Mouse (Mus musculus): ENCODE measurements at regions not wholly inside any gene's neighbourhood (a gene's known extent, or its start where the extent isn't known, plus 50 kb on each side); places are given as distances from the start of the nearest gene placed in this dataset.

- H3K4me3 ChIP-seq: no peak overlapping the region
- no peak overlapping the region for H3K27ac ChIP-seq
- intact Hi-C loops (cut with DNase I): no loop called here
- no peak for TF ChIP-seq CTCF (IDR thresholded peaks at IDR 0.05)
- DNase-seq (ENCODE audit: extremely low spot score in 1 of 2, low spot score in 2 of 2): no peak
Measured at GRCm38 (mm10) chr4:81897451-81897850, 454.8 kb upstream of the Mpdz start.

- intact Hi-C loops (cut with DNase I): no loop called here
- no peak overlapping the region for H3K27ac ChIP-seq
- DNase-seq (ENCODE audit: extremely low spot score in 1 of 2, low spot score in 2 of 2): no peak
- no peak overlapping the region for H3K4me3 ChIP-seq
- TF ChIP-seq CTCF (IDR thresholded peaks at IDR 0.05): no peak
Measured at GRCm38 (mm10) chr4:81868941-81869340, 426.3 kb upstream of the Mpdz start.

- Histone ChIP-seq H3K4me3 (no peak overlapping the region), H3K27ac (no peak overlapping the region)
- TF ChIP-seq CTCF (IDR thresholded peaks at IDR 0.05): no peak
- intact Hi-C loops (cut with DNase I): no loop called here
- DNase-seq (ENCODE audit: extremely low spot score in 1 of 2, low spot score in 2 of 2): no peak
Measured at GRCm38 (mm10) chr4:81841642-81842494, 399.3 kb upstream of the Mpdz start.

- TF ChIP-seq CTCF (IDR thresholded peaks at IDR 0.05): no peak
- no peak overlapping the region for H3K4me3 ChIP-seq
- intact Hi-C loops (cut with DNase I): loop anchor here (10.0 kb wide), 1 partner anchor 715 kb away; no protein-coding TSS in a partner anchor
- H3K27ac ChIP-seq: no peak overlapping the region
- no peak for DNase-seq (ENCODE audit: extremely low spot score in 1 of 2, low spot score in 2 of 2)
Measured at GRCm38 (mm10) chr4:81829972-81830371, 387.4 kb upstream of the Mpdz start.

- DNase-seq (ENCODE audit: extremely low spot score in 1 of 2, low spot score in 2 of 2): no peak
- intact Hi-C loops (cut with DNase I): loop anchor here (10.0 kb wide), 1 partner anchor 717 kb away; no protein-coding TSS in a partner anchor
- H3K4me3 ChIP-seq: no peak overlapping the region
- TF ChIP-seq CTCF (IDR thresholded peaks at IDR 0.05): no peak
- no peak overlapping the region for H3K27ac ChIP-seq
Measured at GRCm38 (mm10) chr4:81827453-81827852, 384.8 kb upstream of the Mpdz start.

GRCm38 (mm10) chr4:81825966-81826365 is 383.4 kb upstream of the Mpdz start:
- no peak overlapping the region for H3K27ac ChIP-seq
- intact Hi-C loops (cut with DNase I): loop anchor here (10.0 kb wide), 1 partner anchor 719 kb away; no protein-coding TSS in a partner anchor
- no peak for TF ChIP-seq CTCF (IDR thresholded peaks at IDR 0.05)

GRCm38 (mm10) chr4:81823566-81823965 is 381.0 kb upstream of the Mpdz start:
- intact Hi-C loops (cut with DNase I): loop anchor here (10.0 kb wide), 1 partner anchor 721 kb away; no protein-coding TSS in a partner anchor
- TF ChIP-seq CTCF (IDR thresholded peaks at IDR 0.05): no peak
- Histone ChIP-seq H3K4me3 (no peak overlapping the region), H3K27ac (no peak overlapping the region)
- no peak for DNase-seq (ENCODE audit: extremely low spot score in 1 of 2, low spot score in 2 of 2)

More at GRCm38 (mm10) chr4:81825966-81826365, 383.4 kb upstream of the Mpdz start:
- DNase-seq (ENCODE audit: extremely low spot score in 1 of 2, low spot score in 2 of 2): no peak
- H3K4me3 ChIP-seq: no peak overlapping the region

GRCm38 (mm10) chr4:81789274-81789673 is 346.7 kb upstream of the Mpdz start:
- TF ChIP-seq CTCF (IDR thresholded peaks at IDR 0.05): no peak
- intact Hi-C loops (cut with DNase I): no loop called here
- Histone ChIP-seq H3K27ac (no peak overlapping the region), H3K4me3 (no peak overlapping the region)
- DNase-seq (ENCODE audit: extremely low spot score in 1 of 2, low spot score in 2 of 2): no peak

GRCm38 (mm10) chr4:81788636-81789035 is 346.0 kb upstream of the Mpdz start:
- H3K4me3 ChIP-seq: no peak overlapping the region
- intact Hi-C loops (cut with DNase I): no loop called here
- DNase-seq (ENCODE audit: extremely low spot score in 1 of 2, low spot score in 2 of 2): no peak
- H3K27ac ChIP-seq: no peak overlapping the region
- TF ChIP-seq CTCF (IDR thresholded peaks at IDR 0.05): no peak

- intact Hi-C loops (cut with DNase I): no loop called here
- H3K4me3 ChIP-seq: no peak overlapping the region
- no peak for DNase-seq (ENCODE audit: extremely low spot score in 1 of 2, low spot score in 2 of 2)
- no peak for TF ChIP-seq CTCF (IDR thresholded peaks at IDR 0.05)
- H3K27ac ChIP-seq: no peak overlapping the region
Measured at GRCm38 (mm10) chr4:81781971-81782370, 339.4 kb upstream of the Mpdz start.

- Histone ChIP-seq H3K4me3 (no peak overlapping the region), H3K27ac (no peak overlapping the region)
- no peak for DNase-seq (ENCODE audit: extremely low spot score in 1 of 2, low spot score in 2 of 2)
- intact Hi-C loops (cut with DNase I): no loop called here
- TF ChIP-seq CTCF (IDR thresholded peaks at IDR 0.05): no peak
Measured at GRCm38 (mm10) chr4:81766705-81767104, 324.1 kb upstream of the Mpdz start.

GRCm38 (mm10) chr4:81764026-81764867 is 321.6 kb upstream of the Mpdz start:
- Histone ChIP-seq H3K27ac (peak overlapping the region; percentile 42; the same call in 1 of the 2 replicates), H3K4me3 (no peak overlapping the region)
- DNase-seq (ENCODE audit: extremely low spot score in 1 of 2, low spot score in 2 of 2): peak in 1 of 2 experiments; percentile 49
- intact Hi-C loops (cut with DNase I): loop anchor here (2.0 kb wide), 2 partner anchors 19 to 37 kb away; no protein-coding TSS in a partner anchor
- TF ChIP-seq CTCF (IDR thresholded peaks at IDR 0.05): no peak; the same call in 1 of the 2 replicates

Measured in left cerebral cortex, adult 2 months (tissue).